Mouse (Mus musculus): ENCODE measurements at regions not wholly inside any gene's neighbourhood (a gene's known extent, or its start where the extent isn't known, plus 50 kb on each side); places are given as distances from the start of the nearest gene placed in this dataset.

GRCm38 (mm10) chr7:36308106-36308620, 389.8 kb upstream of the Tshz3 start:
- Histone ChIP-seq H3K9me3 (ENCODE audit: control insufficient read depth) (no peaks in the 10 kb centered on the region), H3K4me3 (ENCODE audit: low read depth, low read length) (no peak overlapping the region), H3K4me1 (replicated peaks; ENCODE audit: control insufficient read depth, insufficient read depth, low read length) (no peaks in the 10 kb centered on the region), H3K27ac (ENCODE audit: low read depth, low read length) (no peak overlapping the region), H3K27me3 (replicated peaks; ENCODE audit: control insufficient read depth, insufficient read depth, low read length) (no peaks in the 10 kb centered on the region), H3K36me3 (ENCODE audit: control insufficient read depth, insufficient read depth) (no peaks in the 10 kb centered on the region), H3K9ac (ENCODE audit: low read depth, low read length) (no peak overlapping the region), H3K4me2 (replicated peaks; ENCODE audit: low read depth) (no peak overlapping the region)
- WGBS = 85% methylated on average over 10 of the region's 10 CpGs
- TF ChIP-seq CTCF (IDR thresholded peaks at IDR 0.05; ENCODE audit: low read depth) = no peak
- no peak for ATAC-seq

GRCm38 (mm10) chr7:36277275-36277674, 420.6 kb upstream of the Tshz3 start:
- no peak overlapping the region for H3K4me3 ChIP-seq (ENCODE audit: low read depth, low read length)
- H3K36me3 ChIP-seq (ENCODE audit: control insufficient read depth, insufficient read depth) = no peaks in the 10 kb centered on the region
- H3K4me1 ChIP-seq (replicated peaks; ENCODE audit: control insufficient read depth, insufficient read depth, low read length) = no peaks in the 10 kb centered on the region
- no peak overlapping the region for H3K4me2 ChIP-seq (replicated peaks; ENCODE audit: low read depth)
- H3K27ac ChIP-seq (ENCODE audit: low read depth, low read length) = no peak overlapping the region
- no peaks in the 10 kb centered on the region for H3K9me3 ChIP-seq (ENCODE audit: control insufficient read depth)
- no peak for TF ChIP-seq CTCF (IDR thresholded peaks at IDR 0.05; ENCODE audit: low read depth)
- H3K27me3 ChIP-seq (replicated peaks; ENCODE audit: control insufficient read depth, insufficient read depth, low read length) = no peaks in the 10 kb centered on the region
- no peak overlapping the region for H3K9ac ChIP-seq (ENCODE audit: low read depth, low read length)
- ATAC-seq = peak; percentile 87

GRCm38 (mm10) chr7:36268966-36269365, 429.0 kb upstream of the Tshz3 start:
- Histone ChIP-seq H3K36me3 (ENCODE audit: control insufficient read depth, insufficient read depth) (no peaks in the 10 kb centered on the region), H3K9ac (ENCODE audit: low read depth, low read length) (no peak overlapping the region), H3K27ac (ENCODE audit: low read depth, low read length) (no peak overlapping the region), H3K4me3 (ENCODE audit: low read depth, low read length) (no peak overlapping the region), H3K9me3 (ENCODE audit: control insufficient read depth) (no peaks in the 10 kb centered on the region), H3K27me3 (replicated peaks; ENCODE audit: control insufficient read depth, insufficient read depth, low read length) (no peaks in the 10 kb centered on the region), H3K4me2 (replicated peaks; ENCODE audit: low read depth) (no peak overlapping the region), H3K4me1 (replicated peaks; ENCODE audit: control insufficient read depth, insufficient read depth, low read length) (no peaks in the 10 kb centered on the region)
- no peak for TF ChIP-seq CTCF (IDR thresholded peaks at IDR 0.05; ENCODE audit: low read depth)
- ATAC-seq = no peak
- 60% methylated on average over 5 of the region's 5 CpGs for WGBS

DNA sequence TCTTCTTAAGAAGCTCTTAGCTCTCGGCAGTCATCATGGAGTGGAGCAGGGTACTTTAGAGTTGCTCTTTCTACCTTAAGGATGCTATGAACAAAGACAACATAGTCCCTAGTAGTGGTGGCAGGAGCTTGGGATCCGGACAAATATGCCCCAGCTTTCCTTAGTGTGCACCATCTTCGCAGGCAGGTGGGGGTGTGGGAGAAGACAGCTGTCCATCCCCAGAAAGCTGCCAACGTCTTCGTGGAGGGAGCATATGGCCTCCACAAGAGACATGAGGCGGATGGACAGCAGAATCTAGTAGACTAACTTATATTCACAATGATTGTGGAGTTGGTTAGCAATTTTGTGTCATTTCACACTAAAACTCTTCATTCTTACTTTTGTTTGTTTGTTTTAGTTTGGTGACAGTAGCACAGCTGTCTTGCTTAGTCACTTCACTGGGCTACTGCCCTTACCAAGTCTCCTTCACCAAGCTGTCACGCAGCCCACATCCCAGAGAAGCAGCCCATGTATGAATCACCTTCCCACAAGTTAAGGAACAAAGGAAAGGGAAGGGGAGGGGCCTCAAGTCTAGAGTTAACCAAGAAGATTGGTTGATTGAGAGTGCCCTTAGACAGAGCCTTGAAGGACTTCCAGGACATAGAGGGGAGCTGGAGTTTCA, 432.6 kb upstream of the Tshz3 start:
- H3K27me3 ChIP-seq (replicated peaks; ENCODE audit: control insufficient read depth, insufficient read depth, low read length) = no peaks in the 10 kb centered on the region
- H3K36me3 ChIP-seq (ENCODE audit: control insufficient read depth, insufficient read depth) = no peaks in the 10 kb centered on the region
- no peak overlapping the region for H3K27ac ChIP-seq (ENCODE audit: low read depth, low read length)
- no peak overlapping the region for H3K4me3 ChIP-seq (ENCODE audit: low read depth, low read length)
- H3K4me1 ChIP-seq (replicated peaks; ENCODE audit: control insufficient read depth, insufficient read depth, low read length) = no peaks in the 10 kb centered on the region
- H3K4me2 ChIP-seq (replicated peaks; ENCODE audit: low read depth) = no peak overlapping the region
- H3K9me3 ChIP-seq (ENCODE audit: control insufficient read depth) = no peaks in the 10 kb centered on the region
- H3K9ac ChIP-seq (ENCODE audit: low read depth, low read length) = no peak overlapping the region
- 81% methylated on average over 7 of the region's 7 CpGs for WGBS
- ATAC-seq = no peak
- no peak for TF ChIP-seq CTCF (IDR thresholded peaks at IDR 0.05; ENCODE audit: low read depth)

GRCm38 (mm10) chr7:36262124-36262710, 435.7 kb upstream of the Tshz3 start:
- Histone ChIP-seq H3K27me3 (replicated peaks; ENCODE audit: control insufficient read depth, insufficient read depth, low read length) (no peaks in the 10 kb centered on the region), H3K4me3 (ENCODE audit: low read depth, low read length) (no peak overlapping the region), H3K4me1 (replicated peaks; ENCODE audit: control insufficient read depth, insufficient read depth, low read length) (no peaks in the 10 kb centered on the region), H3K36me3 (ENCODE audit: control insufficient read depth, insufficient read depth) (no peaks in the 10 kb centered on the region), H3K27ac (ENCODE audit: low read depth, low read length) (no peak overlapping the region), H3K9me3 (ENCODE audit: control insufficient read depth) (no peaks in the 10 kb centered on the region), H3K9ac (ENCODE audit: low read depth, low read length) (no peak overlapping the region), H3K4me2 (replicated peaks; ENCODE audit: low read depth) (no peak overlapping the region)
- ATAC-seq = no peak
- TF ChIP-seq CTCF (IDR thresholded peaks at IDR 0.05; ENCODE audit: low read depth) = no peak
- 63% methylated on average over 8 of the region's 8 CpGs for WGBS

- no peak overlapping the region for H3K27ac ChIP-seq (ENCODE audit: low read depth, low read length)
- H3K4me1 ChIP-seq (replicated peaks; ENCODE audit: control insufficient read depth, insufficient read depth, low read length) = no peaks in the 10 kb centered on the region
- no peak for ATAC-seq
- no peaks in the 10 kb centered on the region for H3K36me3 ChIP-seq (ENCODE audit: control insufficient read depth, insufficient read depth)
- no peaks in the 10 kb centered on the region for H3K9me3 ChIP-seq (ENCODE audit: control insufficient read depth)
- no peak for TF ChIP-seq CTCF (IDR thresholded peaks at IDR 0.05; ENCODE audit: low read depth)
- no peak overlapping the region for H3K4me3 ChIP-seq (ENCODE audit: low read depth, low read length)
- H3K27me3 ChIP-seq (replicated peaks; ENCODE audit: control insufficient read depth, insufficient read depth, low read length) = no peaks in the 10 kb centered on the region
- H3K9ac ChIP-seq (ENCODE audit: low read depth, low read length) = no peak overlapping the region
- 80% methylated on average over 15 of the region's 15 CpGs for WGBS
- no peak overlapping the region for H3K4me2 ChIP-seq (replicated peaks; ENCODE audit: low read depth)
These were observed 440.8 kb upstream of the Tshz3 start for GRCm38 (mm10) chr7:36257102-36257501.
